Mouse (Mus musculus) midbrain, postnatal 0 days (tissue): ENCODE measurements around the gene Slc25a26. TPM values are rescaled to one million over a fixed set of nuclear protein-coding genes. Genes with fewer than 3 reads are reported as not detected.

Experiments used
- ATAC-seq: fragments of 200-750 bp; cut with Nextera tagmentation; 2 replicates; pipeline ENCODE4 v1.8.0; 2017; ENCODE audit warnings: moderate number of reproducible peaks, mild to moderate bottlenecking, moderate TSS enrichment, moderate library complexity; ENCODE audit not compliant: low FRiP score
- DNase-seq: peaks from one replicate; pipeline ENCODE4 v3.0.0-alpha.2; 2015; ENCODE audit warnings: low spot score
- H3K27ac ChIP-seq: fragments of 300-500 bp; sonication (generic); 2 replicates; pipeline ENCODE4 v1.5.1; 2014; ENCODE audit warnings: low read depth, mild to moderate bottlenecking, low read length, mixed read lengths
- H3K27me3 ChIP-seq: fragments of 300-500 bp; sonication (generic); 2 replicates; pipeline ENCODE4 v1.6.1; 2014; ENCODE audit warnings: low read length, control low read depth, mixed read lengths; ENCODE audit not compliant: insufficient read depth
- H3K36me3 ChIP-seq: fragments of 300-500 bp; sonication (generic); 2 replicates; pipeline ENCODE4 v1.6.1; 2014; ENCODE audit warnings: low read length, control low read depth, mixed read lengths; ENCODE audit not compliant: insufficient read depth
- H3K4me1 ChIP-seq: fragments of 300-500 bp; sonication (generic); 2 replicates; pipeline ENCODE4 v1.6.1; 2014; ENCODE audit warnings: mild to moderate bottlenecking, control low read depth, antibody characterized with exemption, low read length, mixed read lengths; ENCODE audit not compliant: insufficient read depth
- H3K4me2 ChIP-seq: fragments of 300-500 bp; sonication (generic); 2 replicates; pipeline ENCODE4 v1.6.1; 2014; ENCODE audit warnings: low read depth, mild to moderate bottlenecking, low read length, mixed read lengths; ENCODE audit not compliant: poor library complexity, severe bottlenecking
- H3K4me3 ChIP-seq: fragments of 300-500 bp; sonication (generic); 2 replicates; pipeline ENCODE4 v1.5.1; 2014; ENCODE audit warnings: low read depth, mild to moderate bottlenecking, low read length, moderate library complexity
- H3K9ac ChIP-seq: fragments of 300-500 bp; sonication (generic); replicated peaks from 2 replicates; pipeline ENCODE4 v1.6.1; 2014; ENCODE audit warnings: mild to moderate bottlenecking, low read length, moderate library complexity, mixed read lengths; ENCODE audit not compliant: poor library complexity, severe bottlenecking
- H3K9me3 ChIP-seq: fragments of 300-500 bp; sonication (generic); 2 replicates; pipeline ENCODE4 v1.6.1; 2016; ENCODE audit warnings: low read length, control low read depth
- CTCF ChIP-seq: IDR thresholded peaks from 2 replicates; pipeline ENCODE4 v1.5.1; 2016; ENCODE audit warnings: antibody characterized with exemption, mild to moderate bottlenecking
- WGBS: fragments of 180-500 bp; shearing (Covaris S2); extraction: QIAGEN DNeasy Blood & Tissue Kit; methylation state at CpG from one replicate; pipeline ENCODE4 v1.1.7; 2014; 5-methylcytosine and 5-hydroxymethylcytosine counted together
- polyA plus RNA-seq: library from polyadenylated mRNA; unstranded; fragments of >200 nt; fragmentation: Nextera tagmentation; extraction: Ambion mirVana; gene quantifications from 2 replicates; pipeline ENCODE4 v1.2.1, GENCODE M21; 2015
- total RNA-seq: library from RNA; depleted of rRNA; stranded (reverse); fragments of >200 nt; gene quantifications from 2 replicates; pipeline ENCODE4 v1.2.3, GENCODE M21; 2014

Slc25a26 gene
- total and polyA plus RNA-seq, 2 experiments from 2014 or later, result 10.7 to 11.8 TPM

GRCm38 (mm10) chr6:94507921-94508320 lies 7.8 kb downstream of the Slc25a26 start:
- Histone ChIP-seq H3K4me1 (no peaks in the 10 kb centered on the region), H3K27me3 (no peaks in the 10 kb centered on the region), H3K4me2 (no peak overlapping the region), H3K27ac (no peak overlapping the region), H3K4me3 (no peak overlapping the region), H3K9me3 (no peaks in the 10 kb centered on the region), H3K36me3 (0 out of 2 replicates have a peak, but pooled peaks cover 2% of the 10 kb centered on the region), H3K9ac (no peak overlapping the region)
- ATAC-seq, result no peak
- 80% methylated on average over 6 of the region's 6 CpGs for WGBS
- TF ChIP-seq CTCF, result no peak
- no peak for DNase-seq

- DNase-seq (no peak), ATAC-seq (no peak)
- H3K9ac ChIP-seq, result no peak overlapping the region
- no peak overlapping the region for H3K27ac ChIP-seq
- 0 out of 2 replicates have a peak, but pooled peaks cover 2% of the 10 kb centered on the region for H3K36me3 ChIP-seq
- no peak overlapping the region for H3K4me2 ChIP-seq
- H3K9me3 ChIP-seq, result no peaks in the 10 kb centered on the region
- TF ChIP-seq CTCF, result no peak
- H3K27me3 ChIP-seq, result no peaks in the 10 kb centered on the region
- no peak overlapping the region for H3K4me3 ChIP-seq
- WGBS, result 84% methylated on average over 2 of the region's 2 CpGs
- H3K4me1 ChIP-seq, result no peaks in the 10 kb centered on the region
These were observed 8.7 kb downstream of the Slc25a26 start for GRCm38 (mm10) chr6:94508807-94509206.

GRCm38 (mm10) chr6:94509220-94509619 lies 9.1 kb downstream of the Slc25a26 start:
- H3K4me1 ChIP-seq, result no peaks in the 10 kb centered on the region
- H3K27me3 ChIP-seq, result no peaks in the 10 kb centered on the region
- 0 out of 2 replicates have a peak, but pooled peaks cover 2% of the 10 kb centered on the region for H3K36me3 ChIP-seq
- no peak for TF ChIP-seq CTCF
- no peak overlapping the region for H3K4me3 ChIP-seq
- DNase-seq, result no peak
- ATAC-seq, result no peak
- no peak overlapping the region for H3K27ac ChIP-seq
- WGBS, result 76% methylated on average over 6 of the region's 6 CpGs
- no peak overlapping the region for H3K9ac ChIP-seq
- no peaks in the 10 kb centered on the region for H3K9me3 ChIP-seq
- no peak overlapping the region for H3K4me2 ChIP-seq

GRCm38 (mm10) chr6:94518171-94518570 lies 18.0 kb downstream of the Slc25a26 start:
- H3K27me3 ChIP-seq, result no peaks in the 10 kb centered on the region
- H3K4me2 ChIP-seq, result no peak overlapping the region
- DNase-seq, result no peak
- no peak overlapping the region for H3K9ac ChIP-seq
- H3K36me3 ChIP-seq, result no peaks in the 10 kb centered on the region
- 92% methylated on average over 6 of the region's 6 CpGs for WGBS
- H3K9me3 ChIP-seq, result no peaks in the 10 kb centered on the region
- TF ChIP-seq CTCF, result no peak
- ATAC-seq, result no peak
- no peak overlapping the region for H3K4me3 ChIP-seq
- H3K4me1 ChIP-seq, result no peaks in the 10 kb centered on the region
- no peak overlapping the region for H3K27ac ChIP-seq

GRCm38 (mm10) chr6:94524335-94524734 lies 24.2 kb downstream of the Slc25a26 start:
- 30% methylated on average over 2 of the region's 2 CpGs for WGBS
- peak; percentile 67 for DNase-seq

GRCm38 (mm10) chr6:94530756-94531155 lies 30.6 kb downstream of the Slc25a26 start:
- Histone ChIP-seq H3K9me3 (no peaks in the 10 kb centered on the region), H3K27me3 (no peaks in the 10 kb centered on the region), H3K27ac (no peak overlapping the region), H3K9ac (no peak overlapping the region), H3K4me3 (no peak overlapping the region), H3K36me3 (no peaks in the 10 kb centered on the region), H3K4me2 (no peak overlapping the region), H3K4me1 (no peaks in the 10 kb centered on the region)
- DNase-seq (no peak), ATAC-seq (no peak)
- no peak for TF ChIP-seq CTCF
- 74% methylated on average over 7 of the region's 7 CpGs for WGBS

More at GRCm38 (mm10) chr6:94524335-94524734, 24.2 kb downstream of the Slc25a26 start:
- H3K27me3 ChIP-seq, result no peaks in the 10 kb centered on the region
- peak; percentile 83 for TF ChIP-seq CTCF
- H3K9ac ChIP-seq, result no peak overlapping the region
- no peak overlapping the region for H3K27ac ChIP-seq
- ATAC-seq, result no peak
- no peak overlapping the region for H3K4me2 ChIP-seq
- H3K36me3 ChIP-seq, result no peaks in the 10 kb centered on the region
- no peaks in the 10 kb centered on the region for H3K9me3 ChIP-seq
- no peak overlapping the region for H3K4me3 ChIP-seq
- no peaks in the 10 kb centered on the region for H3K4me1 ChIP-seq
